Mouse (Mus musculus): ENCODE data around the gene Hoxa6.

DNA sequence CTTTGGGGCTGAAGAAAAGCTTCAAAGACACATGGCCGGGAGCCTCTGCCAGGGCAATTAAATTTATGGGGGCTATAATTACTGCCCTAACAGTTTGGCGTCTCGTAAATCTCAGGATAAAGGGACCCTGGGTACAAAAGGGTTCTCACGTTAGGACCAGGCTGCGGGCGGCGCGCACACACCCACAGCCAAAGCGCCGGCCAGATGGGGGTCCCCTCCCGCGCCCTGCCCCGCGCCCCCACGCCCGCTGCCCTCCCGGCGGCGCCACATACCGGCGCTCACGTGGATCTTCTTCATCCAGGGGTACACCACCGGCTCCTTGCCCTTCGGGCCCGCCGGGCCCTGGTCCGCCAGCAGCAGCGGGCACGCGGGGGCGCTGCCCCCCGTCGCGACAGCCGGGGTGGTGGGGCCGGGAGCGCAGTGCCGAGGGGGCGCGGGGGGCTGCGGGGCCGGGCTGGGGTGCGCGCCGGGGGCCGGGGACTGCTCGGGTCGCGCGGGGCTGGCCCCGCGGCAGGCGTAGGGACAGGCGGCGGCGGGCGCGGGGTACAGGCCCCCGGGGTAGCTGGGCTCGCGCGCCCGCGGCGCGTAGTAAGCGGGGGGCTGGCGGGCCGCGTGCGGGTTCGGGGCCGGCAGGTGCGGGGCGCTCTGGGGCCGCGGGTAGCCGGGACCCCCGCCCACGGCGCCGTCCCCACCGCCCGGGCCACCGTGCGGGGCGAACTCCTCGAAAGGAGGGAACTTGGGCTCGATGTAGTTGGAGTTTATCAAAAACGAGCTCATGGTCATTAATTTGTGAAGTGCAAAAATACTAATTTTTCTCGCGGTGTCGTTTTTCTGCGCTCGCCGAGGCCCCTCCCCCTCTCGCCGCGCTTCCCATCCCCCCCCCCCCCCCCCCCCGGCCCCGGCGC lies 17.4 kb downstream of the Hoxa6 start, which contains the start of gene Hoxa4:
- no peak for TF ChIP-seq ZMIZ1 (IDR thresholded peaks at IDR 0.05; ENCODE audit: low read depth, low read length)
- TF ChIP-seq EP300 (IDR thresholded peaks at IDR 0.05; ENCODE audit: low read length), result no peak
- TF ChIP-seq JUND (conservative IDR thresholded peaks at IDR 0.05; ENCODE audit: low read depth, low read length), result no peak
- no peak for TF ChIP-seq CTCF (conservative IDR thresholded peaks at IDR 0.05 in 1 of 2, IDR thresholded peaks at IDR 0.05 in 1 of 2; ENCODE audit: low read depth in 2 of 2, low read length in 2 of 2)
- no peak for TF ChIP-seq IRF4 (IDR thresholded peaks at IDR 0.05; ENCODE audit: low read depth, low read length)
- TF ChIP-seq ETS1 (conservative IDR thresholded peaks at IDR 0.05; ENCODE audit: low read depth, low read length), result no peak
- no peak for TF ChIP-seq POLR2A (IDR thresholded peaks at IDR 0.05; ENCODE audit: low read depth, low read length)
- no peak for TF ChIP-seq ELF1 (IDR thresholded peaks at IDR 0.05; ENCODE audit: low read depth, low read length)
- no peak for TF ChIP-seq POLR2AphosphoS2 (IDR thresholded peaks at IDR 0.05; ENCODE audit: low read depth, low read length)
- TF ChIP-seq MXI1 (IDR thresholded peaks at IDR 0.05; ENCODE audit: low read depth, low read length), result no peak
- no peak for TF ChIP-seq USF1 (IDR thresholded peaks at IDR 0.05; ENCODE audit: low read depth, low read length)
- no peak for TF ChIP-seq TCF12 (IDR thresholded peaks at IDR 0.05; ENCODE audit: low read depth, low read length)

Data from CH12.LX (cell line).